Mouse (Mus musculus): ENCODE data around the gene Ccdc134. TPM values are rescaled to one million over a fixed set of nuclear protein-coding genes. Genes with fewer than 3 reads are reported as not detected.

Gene Ccdc134
- polyA plus RNA-seq, 1 experiment from 2014 or later: 24.6 TPM

Other genes with a start within 250 kb of the Ccdc134 start
- 60.5 and 76.3 TPM in 2 replicates for gene Polr3h, start 201.7 kb upstream of the Ccdc134 start, polyA plus RNA-seq (2015; fragmentation: Nextera tagmentation; extraction: Ambion mirVana)
- 14.0 and 16.1 TPM in 2 replicates for gene Csdc2, start 191.2 kb upstream of the Ccdc134 start, polyA plus RNA-seq (2015; fragmentation: Nextera tagmentation; extraction: Ambion mirVana)
- gene Pmm1, start 167.0 kb upstream of the Ccdc134 start, polyA plus RNA-seq (2015; fragmentation: Nextera tagmentation; extraction: Ambion mirVana): 39.5 and 40.5 TPM in 2 replicates
- gene 1700029P11Rik, start 147.4 kb upstream of the Ccdc134 start, polyA plus RNA-seq (2015; fragmentation: Nextera tagmentation; extraction: Ambion mirVana): not detected in 2 replicates
- gene Xrcc6, start 140.1 kb upstream of the Ccdc134 start, polyA plus RNA-seq (2015; fragmentation: Nextera tagmentation; extraction: Ambion mirVana): 73.8 and 77.5 TPM in 2 replicates
- gene Desi1, start 94.1 kb upstream of the Ccdc134 start, polyA plus RNA-seq (2015; fragmentation: Nextera tagmentation; extraction: Ambion mirVana): 30.2 and 30.9 TPM in 2 replicates
- 250 and 262 TPM in 2 replicates for gene Snu13, start 80.3 kb upstream of the Ccdc134 start, polyA plus RNA-seq (2015; fragmentation: Nextera tagmentation; extraction: Ambion mirVana)
- not detected in 2 replicates for gene 4930407I10Rik, start 68.8 kb upstream of the Ccdc134 start, polyA plus RNA-seq (2015; fragmentation: Nextera tagmentation; extraction: Ambion mirVana)
- 0.05 TPM in 1 of 2 replicates, not detected in the other for gene Mei1, start 57.9 kb upstream of the Ccdc134 start, polyA plus RNA-seq (2015; fragmentation: Nextera tagmentation; extraction: Ambion mirVana)
- 155 and 165 TPM in 2 replicates for gene Srebf2, start 19.3 kb downstream of the Ccdc134 start, polyA plus RNA-seq (2015; fragmentation: Nextera tagmentation; extraction: Ambion mirVana)
- 0.25 and 0.40 TPM in 2 replicates for gene Shisa8, start 84.9 kb downstream of the Ccdc134 start, polyA plus RNA-seq (2015; fragmentation: Nextera tagmentation; extraction: Ambion mirVana)
- gene Tnfrsf13c, start 96.4 kb downstream of the Ccdc134 start, polyA plus RNA-seq (2015; fragmentation: Nextera tagmentation; extraction: Ambion mirVana): 0.19 and 0.29 TPM in 2 replicates
- 48.5 and 49.5 TPM in 2 replicates for gene Cenpm, start 116.8 kb downstream of the Ccdc134 start, polyA plus RNA-seq (2015; fragmentation: Nextera tagmentation; extraction: Ambion mirVana)
- gene 1500009C09Rik, start 124.5 kb downstream of the Ccdc134 start, polyA plus RNA-seq (2015; fragmentation: Nextera tagmentation; extraction: Ambion mirVana): not detected in 2 replicates
- gene Sept3, start 147.0 kb downstream of the Ccdc134 start, polyA plus RNA-seq (2015; fragmentation: Nextera tagmentation; extraction: Ambion mirVana): 5.5 and 8.4 TPM in 2 replicates
- 0.10 and 0.12 TPM in 2 replicates for gene Wbp2nl, start 171.0 kb downstream of the Ccdc134 start, polyA plus RNA-seq (2015; fragmentation: Nextera tagmentation; extraction: Ambion mirVana)
- gene Naga, start 211.0 kb downstream of the Ccdc134 start, polyA plus RNA-seq (2015; fragmentation: Nextera tagmentation; extraction: Ambion mirVana): 56.6 and 62.5 TPM in 2 replicates
- gene Pheta2, start 211.0 kb downstream of the Ccdc134 start, polyA plus RNA-seq (2015; fragmentation: Nextera tagmentation; extraction: Ambion mirVana): 22.9 and 25.0 TPM in 2 replicates
- gene Smdt1, start 211.0 kb downstream of the Ccdc134 start, polyA plus RNA-seq (2015; fragmentation: Nextera tagmentation; extraction: Ambion mirVana): 262 and 273 TPM in 2 replicates
- 261 and 281 TPM in 2 replicates for gene Ndufa6, start 226.4 kb downstream of the Ccdc134 start, polyA plus RNA-seq (2015; fragmentation: Nextera tagmentation; extraction: Ambion mirVana)

Data from limb, embryonic 15.5 days (tissue).